Mouse (Mus musculus): ENCODE data around the gene Them7. TPM values are rescaled to one million over a fixed set of nuclear protein-coding genes. Genes with fewer than 3 reads are reported as not detected.

The Them7 gene
- polyA plus RNA-seq, 1 experiment from 2014 or later: 0.58 TPM

Other genes with a start within 250 kb of the Them7 start
- gene Eif3m, start 207.2 kb upstream of the Them7 start, polyA plus RNA-seq (2016; fragmentation: Nextera tagmentation; extraction: Ambion mirVana): 226 and 232 TPM in 2 replicates
- not detected in 2 replicates for gene Gm11060, start 132.3 kb upstream of the Them7 start, polyA plus RNA-seq (2016; fragmentation: Nextera tagmentation; extraction: Ambion mirVana)
- gene Wt1, start 97.8 kb upstream of the Them7 start, polyA plus RNA-seq (2016; fragmentation: Nextera tagmentation; extraction: Ambion mirVana): 2.5 and 3.1 TPM in 2 replicates
- 109 and 111 TPM in 2 replicates for gene Rcn1, start 175.0 kb downstream of the Them7 start, polyA plus RNA-seq (2016; fragmentation: Nextera tagmentation; extraction: Ambion mirVana)